Mouse (Mus musculus) spleen, adult 2 months (tissue): ENCODE results near the gene Hoxb5. TPM values are rescaled to one million over a fixed set of nuclear protein-coding genes. Genes with fewer than 3 reads are reported as not detected.

ENCODE experiments used
- DNase-seq, 2 experiments: peaks; one replicate each; pipeline versions ENCODE4 v3.0.0 to v3.0.0-alpha.2; 2012 to 2021; ENCODE audit warnings: low spot score in 2 of 2, low read depth in 1 of 2
- H3K27ac ChIP-seq: fragments of 200-500 bp; 2 replicates; pipeline ENCODE4 v1.5.1; 2012; ENCODE audit warnings: low read length, inconsistent platforms; ENCODE audit not compliant: insufficient read depth
- H3K27me3 ChIP-seq: fragments of 200-500 bp; 2 replicates; pipeline ENCODE4 v1.6.1; 2012; ENCODE audit warnings: mild to moderate bottlenecking, moderate library complexity, low read length, inconsistent platforms; ENCODE audit not compliant: control insufficient read depth, insufficient read depth
- H3K36me3 ChIP-seq: fragments of 200-500 bp; 2 replicates; pipeline ENCODE4 v1.6.1; 2012; ENCODE audit warnings: mild to moderate bottlenecking, low read length, inconsistent platforms; ENCODE audit not compliant: control insufficient read depth, insufficient read depth
- H3K4me1 ChIP-seq: fragments of 200-500 bp; 2 replicates; pipeline ENCODE4 v1.6.1; 2011; ENCODE audit warnings: inconsistent platforms; ENCODE audit not compliant: control insufficient read depth, insufficient read depth, insufficient read length
- H3K4me3 ChIP-seq: fragments of 200-500 bp; 2 replicates; pipeline ENCODE4 v1.5.1; 2011; ENCODE audit warnings: mild to moderate bottlenecking, inconsistent platforms; ENCODE audit not compliant: insufficient read depth, insufficient read length; ENCODE audit errors: extremely low read depth
- CTCF ChIP-seq: fragments of 200-500 bp; IDR thresholded peaks from 2 replicates; pipeline ENCODE4 v1.5.1; 2011; ENCODE audit warnings: mild to moderate bottlenecking, inconsistent platforms; ENCODE audit not compliant: insufficient read depth, insufficient read length, insufficient replicate concordance; ENCODE audit errors: extremely low read depth
- POLR2A ChIP-seq: fragments of 200-500 bp; IDR thresholded peaks from 2 replicates; pipeline ENCODE4 v1.6.1; 2011; ENCODE audit warnings: low read depth, low read length, inconsistent platforms
- WGBS: fragments of 180-500 bp; shearing (Covaris S2); methylation state at CpG from one replicate; pipeline ENCODE4 v1.1.7; 2018; 5-methylcytosine and 5-hydroxymethylcytosine counted together
- polyA plus RNA-seq: library from polyadenylated mRNA; depleted of rRNA; stranded (reverse); fragments of >200 nt; gene quantifications from 2 replicates; pipeline ENCODE4 v1.2.3, GENCODE M21; 2012

The Hoxb5 gene
- polyA plus RNA-seq, 1 experiment, result 0.37 TPM

GRCm38 (mm10) chr11:96305505-96306182 is 2.5 kb downstream of the Hoxb5 start:
- no peak for DNase-seq
- no peaks in the 10 kb centered on the region for H3K36me3 ChIP-seq
- TF ChIP-seq POLR2A (no peak), CTCF (no peak)
- H3K4me1 ChIP-seq, result no peaks in the 10 kb centered on the region
- no peak overlapping the region for H3K4me3 ChIP-seq
- H3K27me3 ChIP-seq, result peaks cover 22% of the 10 kb centered on the region
- no peak overlapping the region for H3K27ac ChIP-seq
- WGBS, result 90% methylated on average over 6 of the region's 6 CpGs

- TF ChIP-seq POLR2A (no peak), CTCF (no peak)
- H3K36me3 ChIP-seq, result no peaks in the 10 kb centered on the region
- peaks cover 19% of the 10 kb centered on the region for H3K27me3 ChIP-seq
- H3K4me3 ChIP-seq, result no peak overlapping the region
- 67% methylated on average over 7 of the region's 7 CpGs for WGBS
- H3K4me1 ChIP-seq, result peaks cover 2% of the 10 kb centered on the region; the same call in 1 of the 2 replicates
- DNase-seq, result no peak
- no peak overlapping the region for H3K27ac ChIP-seq
Measured at GRCm38 (mm10) chr11:96306183-96306907, 3.2 kb downstream of the Hoxb5 start.

GRCm38 (mm10) chr11:96306908-96307269 is 3.8 kb downstream of the Hoxb5 start:
- Histone ChIP-seq H3K36me3 (no peaks in the 10 kb centered on the region), H3K4me1 (peaks cover 2% of the 10 kb centered on the region; the same call in 1 of the 2 replicates), H3K4me3 (no peak overlapping the region), H3K27me3 (peaks cover 19% of the 10 kb centered on the region), H3K27ac (no peak overlapping the region)
- DNase-seq, result no peak
- 37% methylated on average over 13 of the region's 13 CpGs for WGBS
- TF ChIP-seq CTCF (no peak), POLR2A (no peak)

GRCm38 (mm10) chr11:96308763-96309162 is 5.6 kb downstream of the Hoxb5 start:
- Histone ChIP-seq H3K4me3 (no peak overlapping the region), H3K27me3 (peaks cover 15% of the 10 kb centered on the region), H3K4me1 (peaks cover 2% of the 10 kb centered on the region; the same call in 1 of the 2 replicates), H3K36me3 (no peaks in the 10 kb centered on the region), H3K27ac (no peak overlapping the region)
- no peak for DNase-seq
- 70% methylated on average over 4 of the region's 4 CpGs for WGBS
- TF ChIP-seq POLR2A, result no peak
- no peak for TF ChIP-seq CTCF

- no peak for TF ChIP-seq CTCF
- no peak for TF ChIP-seq POLR2A
- H3K27me3 ChIP-seq, result peaks cover 16% of the 10 kb centered on the region
- no peaks in the 10 kb centered on the region for H3K36me3 ChIP-seq
- H3K4me3 ChIP-seq, result no peak overlapping the region
- H3K27ac ChIP-seq, result no peak overlapping the region
- peaks cover 6% of the 10 kb centered on the region; the same call in 1 of the 2 replicates for H3K4me1 ChIP-seq
- 62% methylated on average over 4 of the region's 4 CpGs for WGBS
- no peak for DNase-seq
Measured at GRCm38 (mm10) chr11:96309288-96309687, 6.2 kb downstream of the Hoxb5 start.

- Histone ChIP-seq H3K36me3 (no peaks in the 10 kb centered on the region), H3K4me1 (peaks cover 11% of the 10 kb centered on the region), H3K4me3 (no peak overlapping the region), H3K27me3 (peaks cover 16% of the 10 kb centered on the region), H3K27ac (no peak overlapping the region)
- WGBS, result 64% methylated on average over 20 of the region's 20 CpGs
- TF ChIP-seq CTCF (no peak), POLR2A (no peak)
- no peak for DNase-seq
Measured at GRCm38 (mm10) chr11:96310183-96310938, 7.2 kb downstream of the Hoxb5 start.
